Mouse (Mus musculus) heart, embryonic 15.5 days (tissue): ENCODE results near the gene Zc3h10. TPM values are rescaled to one million over a fixed set of nuclear protein-coding genes. Genes with fewer than 3 reads are reported as not detected.

Experiments used
- ATAC-seq: fragments of 200-750 bp; cut with Nextera tagmentation; replicated peaks from 2 replicates; pipeline ENCODE4 v1.8.0; 2017; ENCODE audit warnings: low read depth, moderate TSS enrichment; ENCODE audit not compliant: insufficient number of reproducible peaks, insufficient read depth, low FRiP score
- H3K27ac ChIP-seq: fragments of 300-500 bp; sonication (generic); 2 replicates; pipeline ENCODE4 v1.5.1; 2015; ENCODE audit warnings: mild to moderate bottlenecking, inconsistent platforms
- H3K27me3 ChIP-seq: fragments of 300-500 bp; sonication (generic); 2 replicates; pipeline ENCODE4 v1.6.1; 2015; ENCODE audit warnings: inconsistent platforms
- H3K36me3 ChIP-seq: fragments of 300-500 bp; sonication (generic); 2 replicates; pipeline ENCODE4 v1.6.1; 2015; ENCODE audit warnings: mild to moderate bottlenecking, inconsistent platforms
- H3K4me1 ChIP-seq: fragments of 300-500 bp; sonication (generic); replicated peaks from 2 replicates; pipeline ENCODE4 v1.6.1; 2015; ENCODE audit warnings: inconsistent platforms
- H3K4me2 ChIP-seq: fragments of 300-500 bp; sonication (generic); 2 replicates; pipeline ENCODE4 v1.6.1; 2015; ENCODE audit warnings: inconsistent platforms, mild to moderate bottlenecking, moderate library complexity
- H3K4me3 ChIP-seq: fragments of 300-500 bp; sonication (generic); 2 replicates; pipeline ENCODE4 v1.5.1; 2015; ENCODE audit warnings: mild to moderate bottlenecking, inconsistent platforms
- H3K9ac ChIP-seq: fragments of 300-500 bp; sonication (generic); 2 replicates; pipeline ENCODE4 v1.6.1; 2015; ENCODE audit warnings: mild to moderate bottlenecking, inconsistent platforms
- H3K9me3 ChIP-seq: fragments of 300-500 bp; sonication (generic); replicated peaks from 2 replicates; pipeline ENCODE4 v1.6.1; 2016; ENCODE audit warnings: inconsistent platforms
- WGBS: fragments of 180-500 bp; shearing (Covaris S2); methylation state at CpG from one replicate; pipeline ENCODE4 v1.1.7; 2015; ENCODE audit warnings: mixed read lengths; 5-methylcytosine and 5-hydroxymethylcytosine counted together
- polyA plus RNA-seq: library from polyadenylated mRNA; unstranded; fragments of >200 nt; fragmentation: Nextera tagmentation; extraction: Ambion mirVana; gene quantifications from 2 replicates; pipeline ENCODE4 v1.2.1, GENCODE M21; 2015

Zc3h10 gene
- polyA plus RNA-seq, 1 experiment from 2014 or later = 10.2 TPM

- peaks cover 15% of the 10 kb centered on the region for H3K4me1 ChIP-seq
- 100% methylated on average over 1 of the region's 1 CpGs for WGBS
- H3K9me3 ChIP-seq = no peaks in the 10 kb centered on the region
- ATAC-seq = no peak
- no peak overlapping the region for H3K27ac ChIP-seq
- peaks cover 14% of the 10 kb centered on the region for H3K36me3 ChIP-seq
- H3K4me2 ChIP-seq = no peak overlapping the region
- H3K27me3 ChIP-seq = no peaks in the 10 kb centered on the region
- no peak overlapping the region for H3K4me3 ChIP-seq
- no peak overlapping the region for H3K9ac ChIP-seq
These were observed 9.2 kb downstream of the Zc3h10 start for GRCm38 (mm10) chr10:128538340-128538870.

GRCm38 (mm10) chr10:128536266-128536940 is 11.2 kb downstream of the Zc3h10 start:
- Histone ChIP-seq H3K4me3 (peak overlapping the region; percentile 17), H3K9ac (peak overlapping the region; percentile 29), H3K27ac (peak overlapping the region; percentile 41; the same call in 1 of the 2 replicates), H3K36me3 (no peaks in the 10 kb centered on the region), H3K27me3 (no peaks in the 10 kb centered on the region), H3K9me3 (no peaks in the 10 kb centered on the region), H3K4me2 (peak overlapping the region; percentile 56), H3K4me1 (peaks cover 10% of the 10 kb centered on the region)
- peak; percentile 91 for ATAC-seq
- WGBS = 16% methylated on average over 18 of the region's 18 CpGs

GRCm38 (mm10) chr10:128535624-128536265 is 11.8 kb downstream of the Zc3h10 start:
- Histone ChIP-seq H3K4me1 (peaks cover 10% of the 10 kb centered on the region), H3K9ac (0 out of 2 replicates have a peak overlapping the region, but pooled peaks have one; percentile 29), H3K4me2 (peak overlapping the region; percentile 56), H3K9me3 (no peaks in the 10 kb centered on the region), H3K27me3 (no peaks in the 10 kb centered on the region), H3K4me3 (peak overlapping the region; percentile 17), H3K27ac (peak overlapping the region; percentile 41; the same call in 1 of the 2 replicates), H3K36me3 (no peaks in the 10 kb centered on the region)
- ATAC-seq = no peak
- 68% methylated on average over 4 of the region's 4 CpGs for WGBS

GRCm38 (mm10) chr10:128535206-128535605 is 12.4 kb downstream of the Zc3h10 start:
- no peaks in the 10 kb centered on the region for H3K27me3 ChIP-seq

GRCm38 (mm10) chr10:128526366-128527356 is 20.9 kb downstream of the Zc3h10 start:
- Histone ChIP-seq H3K27ac (peak overlapping the region; percentile 87), H3K9ac (peak overlapping the region; percentile 49), H3K4me2 (peak overlapping the region; percentile 93), H3K36me3 (peaks cover 3% of the 10 kb centered on the region; the same call in 1 of the 2 replicates), H3K4me1 (peaks cover 15% of the 10 kb centered on the region), H3K27me3 (no peaks in the 10 kb centered on the region), H3K4me3 (peak overlapping the region; percentile 80), H3K9me3 (no peaks in the 10 kb centered on the region)
- WGBS = 29% methylated on average over 28 of the region's 28 CpGs
- ATAC-seq = no peak

More at GRCm38 (mm10) chr10:128535206-128535605, 12.4 kb downstream of the Zc3h10 start:
- H3K36me3 ChIP-seq = no peaks in the 10 kb centered on the region
- no peak overlapping the region for H3K9ac ChIP-seq
- H3K9me3 ChIP-seq = no peaks in the 10 kb centered on the region
- no peak overlapping the region for H3K4me3 ChIP-seq
- no peak for ATAC-seq
- WGBS = 79% methylated on average over 2 of the region's 2 CpGs
- H3K4me1 ChIP-seq = peaks cover 10% of the 10 kb centered on the region
- H3K4me2 ChIP-seq = no peak overlapping the region
- no peak overlapping the region for H3K27ac ChIP-seq

GRCm38 (mm10) chr10:128525671-128526308 is 21.8 kb downstream of the Zc3h10 start, which contains the start of gene Esyt1:
Gene Esyt1, minus strand, starts transcription at chr10:128525871.
- Histone ChIP-seq H3K9ac (peak within 1 kb of the TSS; percentile 87), H3K36me3 (peaks cover 11% of the 10 kb centered on the region; the same call in 1 of the 2 replicates), H3K4me3 (peak within 1 kb of the TSS; percentile 80), H3K4me1 (peaks cover 15% of the 10 kb centered on the region), H3K4me2 (peak within 1 kb of the TSS; percentile 93), H3K9me3 (no peaks in the 10 kb centered on the region), H3K27me3 (no peaks in the 10 kb centered on the region), H3K27ac (peak within 1 kb of the TSS; percentile 87)
- WGBS = under 1% methylated on average over 37 of the region's 37 CpGs
- ATAC-seq = peak; percentile 96

GRCm38 (mm10) chr10:128524732-128525662 is 22.6 kb downstream of the Zc3h10 start:
- H3K27ac ChIP-seq = peak overlapping the region; percentile 87
- peak overlapping the region; percentile 80 for H3K4me3 ChIP-seq
- H3K4me2 ChIP-seq = peak overlapping the region; percentile 93
- no peaks in the 10 kb centered on the region for H3K9me3 ChIP-seq
- H3K9ac ChIP-seq = peak overlapping the region; percentile 87
- H3K4me1 ChIP-seq = peaks cover 15% of the 10 kb centered on the region
- H3K36me3 ChIP-seq = peaks cover 17% of the 10 kb centered on the region; the same call in 1 of the 2 replicates
- under 1% methylated on average over 58 of the region's 58 CpGs for WGBS
- peak; percentile 18 for ATAC-seq
- no peaks in the 10 kb centered on the region for H3K27me3 ChIP-seq

GRCm38 (mm10) chr10:128524111-128524731 is 23.4 kb downstream of the Zc3h10 start:
- WGBS = 29% methylated on average over 11 of the region's 11 CpGs

GRCm38 (mm10) chr10:128522351-128522750 is 25.2 kb downstream of the Zc3h10 start:
- 76% methylated on average over 6 of the region's 6 CpGs for WGBS
- no peak overlapping the region for H3K4me2 ChIP-seq

More at GRCm38 (mm10) chr10:128524111-128524731, 23.4 kb downstream of the Zc3h10 start:
- no peak for ATAC-seq
- H3K4me1 ChIP-seq = peaks cover 15% of the 10 kb centered on the region
- H3K9ac ChIP-seq = peak overlapping the region; percentile 87
- H3K4me2 ChIP-seq = peak overlapping the region; percentile 93
- H3K36me3 ChIP-seq = peaks cover 21% of the 10 kb centered on the region; the same call in 1 of the 2 replicates
- H3K9me3 ChIP-seq = no peaks in the 10 kb centered on the region
- H3K4me3 ChIP-seq = peak overlapping the region; percentile 80
- H3K27ac ChIP-seq = peak overlapping the region; percentile 87
- H3K27me3 ChIP-seq = no peaks in the 10 kb centered on the region

More at GRCm38 (mm10) chr10:128522351-128522750, 25.2 kb downstream of the Zc3h10 start:
- Histone ChIP-seq H3K27ac (no peak overlapping the region), H3K36me3 (peaks cover 36% of the 10 kb centered on the region; the same call in 1 of the 2 replicates), H3K27me3 (no peaks in the 10 kb centered on the region), H3K9me3 (no peaks in the 10 kb centered on the region), H3K4me3 (no peak overlapping the region), H3K9ac (no peak overlapping the region), H3K4me1 (peaks cover 15% of the 10 kb centered on the region)
- ATAC-seq = no peak
